Mouse (Mus musculus): ENCODE measurements at regions not wholly inside any gene's neighbourhood (a gene's known extent, or its start where the extent isn't known, plus 50 kb on each side); places are given as distances from the start of the nearest gene placed in this dataset.

DNA sequence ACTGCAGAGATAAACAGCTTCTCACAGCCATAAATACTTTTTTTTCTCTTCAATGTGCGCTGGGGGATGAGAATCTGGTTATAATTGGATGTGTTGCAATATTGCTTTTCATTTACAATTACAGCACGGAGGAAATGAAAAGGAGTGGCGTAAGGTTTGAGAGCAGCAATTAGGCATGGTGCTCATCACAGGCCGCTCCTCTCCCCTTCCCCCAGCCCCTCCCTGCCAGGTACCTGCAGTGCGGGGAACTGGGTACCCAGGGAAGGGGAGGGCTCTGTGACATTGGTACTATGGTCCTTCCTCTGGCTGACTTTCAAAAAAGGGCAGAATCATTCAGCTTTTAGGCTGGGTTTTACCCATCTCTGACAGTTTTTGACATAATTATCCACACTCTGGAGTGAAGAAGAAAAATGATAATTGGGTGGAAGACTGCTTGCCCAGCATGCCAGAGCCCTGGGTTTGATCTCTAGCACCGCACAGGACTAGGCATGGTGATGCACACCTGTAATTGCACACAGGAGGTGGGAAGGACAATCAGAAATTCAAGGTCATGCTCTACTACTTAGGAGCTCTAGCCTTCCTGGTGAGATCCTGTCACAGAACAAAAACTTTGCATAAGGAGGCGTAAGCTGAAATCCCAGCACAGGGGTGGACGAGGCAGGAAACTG is 59.1 kb upstream of the Ercc4 start:
- no peak for TF ChIP-seq CTCF (IDR thresholded peaks at IDR 0.05; ENCODE audit: insufficient read depth, low read length)
- TF ChIP-seq POLR2A (IDR thresholded peaks at IDR 0.05; ENCODE audit: borderline replicate concordance, extremely low read depth, low read depth, low read length): no peak

All from lung, adult 2 months (tissue).